Mouse (Mus musculus): ENCODE results near the gene Vgll4.
A peak's percentile ranks its signal among the peaks of the same experiment; 100 is the strongest.
"Not testable (repeated sequence)": the region's sequence is repeated elsewhere in the genome, so short reads cannot be mapped to it uniquely, and the experiment has no call there.

Gene Vgll4

GRCm38 (mm10) chr6:114939666-114940065, 30.1 kb downstream of the Vgll4 start:
- DNase-seq (ENCODE audit: low read depth, low spot score) = no peak

GRCm38 (mm10) chr6:114936941-114937313, 32.9 kb downstream of the Vgll4 start:
- no peak for DNase-seq (ENCODE audit: low read depth, low spot score)

GRCm38 (mm10) chr6:114936297-114936940, 33.4 kb downstream of the Vgll4 start:
- DNase-seq (ENCODE audit: low read depth, low spot score) = no peak

GRCm38 (mm10) chr6:114935362-114935761, 34.4 kb downstream of the Vgll4 start:
- DNase-seq (ENCODE audit: low read depth, low spot score) = no peak

- DNase-seq (ENCODE audit: low read depth, low spot score) = no peak
Observed at GRCm38 (mm10) chr6:114934045-114934444, 35.7 kb downstream of the Vgll4 start.

- DNase-seq (ENCODE audit: low read depth, low spot score) = no peak
Observed at GRCm38 (mm10) chr6:114932991-114933392, 36.8 kb downstream of the Vgll4 start.

- no peak for DNase-seq (ENCODE audit: low read depth, low spot score)
Observed at GRCm38 (mm10) chr6:114932116-114932500, 37.7 kb downstream of the Vgll4 start.

- DNase-seq (ENCODE audit: low read depth, low spot score) = peak; percentile 33
Observed at GRCm38 (mm10) chr6:114931212-114932115, 38.3 kb downstream of the Vgll4 start.

- DNase-seq (ENCODE audit: low read depth, low spot score) = no peak
Observed at GRCm38 (mm10) chr6:114930646-114931045, 39.1 kb downstream of the Vgll4 start.

GRCm38 (mm10) chr6:114930038-114930591, 39.7 kb downstream of the Vgll4 start:
- DNase-seq (ENCODE audit: low read depth, low spot score) = no peak

GRCm38 (mm10) chr6:114929346-114929745, 40.4 kb downstream of the Vgll4 start:
- DNase-seq (ENCODE audit: low read depth, low spot score) = peak; percentile 61

GRCm38 (mm10) chr6:114928462-114928861, 41.3 kb downstream of the Vgll4 start:
- peak; percentile 79 for DNase-seq (ENCODE audit: low read depth, low spot score)

GRCm38 (mm10) chr6:114927400-114927799, 42.4 kb downstream of the Vgll4 start:
- DNase-seq (ENCODE audit: low read depth, low spot score) = no peak

- peak; percentile 65 for DNase-seq (ENCODE audit: low read depth, low spot score)
Observed at GRCm38 (mm10) chr6:114926369-114927157, 43.2 kb downstream of the Vgll4 start.

GRCm38 (mm10) chr6:114925196-114925595, 44.6 kb downstream of the Vgll4 start:
- no peak for DNase-seq (ENCODE audit: low read depth, low spot score)

GRCm38 (mm10) chr6:114922355-114923096, 47.3 kb downstream of the Vgll4 start:
- not testable (repeated sequence) for DNase-seq (ENCODE audit: low read depth, low spot score)

- peak; percentile 95 for DNase-seq (ENCODE audit: low read depth, low spot score)
Observed at GRCm38 (mm10) chr6:114921632-114922354, 48.0 kb downstream of the Vgll4 start.

GRCm38 (mm10) chr6:114920523-114921445, 49.0 kb downstream of the Vgll4 start:
- peak; percentile 67 for DNase-seq (ENCODE audit: low read depth, low spot score)

- DNase-seq (ENCODE audit: low read depth, low spot score) = no peak
Observed at GRCm38 (mm10) chr6:114919670-114920313, 50.0 kb downstream of the Vgll4 start.
